Mouse (Mus musculus): ENCODE measurements around the gene Gpr153. TPM values are rescaled to one million over a fixed set of nuclear protein-coding genes. Genes with fewer than 3 reads are reported as not detected.

Gpr153 gene
- total RNA-seq, 2 experiments from 2014 or later, result 28.0 to 31.2 TPM

Other genes with a start within 250 kb of the Gpr153 start
- 10 to 100 TPM; 10.3 to 13.3 TPM for gene Zbtb48, start 246.6 kb upstream of the Gpr153 start, total RNA-seq (2021)
- gene Tas1r1, start 235.7 kb upstream of the Gpr153 start, total RNA-seq (2021), result under 1 TPM; 0.64 to 0.75 TPM
- 10 to 100 TPM; 17.1 to 19.3 TPM for gene Nol9, start 234.9 kb upstream of the Gpr153 start, total RNA-seq (2021)
- 10 to 100 TPM; 82.5 to 84.4 TPM for gene Plekhg5, start 201.7 kb upstream of the Gpr153 start, total RNA-seq (2021)
- gene Tnfrsf25, start 158.3 kb upstream of the Gpr153 start, total RNA-seq (2021), result 10 to 100 TPM in 1 of 2 experiments, 1 to 10 TPM in 1; 8.7 to 10.1 TPM
- 1 to 10 TPM; 1.4 to 2.0 TPM for gene Espn, start 121.9 kb upstream of the Gpr153 start, total RNA-seq (2021)
- gene Hes2, start 115.4 kb upstream of the Gpr153 start, total RNA-seq (2021), result not detected
- 100 to 1,000 TPM; 295 to 323 TPM for gene Acot7, start 96.1 kb upstream of the Gpr153 start, total RNA-seq (2021)
- under 1 TPM in 1 of 2 experiments, not detected in 1; 0.35 TPM for gene Hes3, start 17.4 kb downstream of the Gpr153 start, total RNA-seq (2021)
- gene Icmt, start 23.0 kb downstream of the Gpr153 start, total RNA-seq (2021), result 10 to 100 TPM; 45.9 to 47.8 TPM
- 10 to 100 TPM; 10.2 to 17.0 TPM for gene Rnf207, start 44.8 kb downstream of the Gpr153 start, total RNA-seq (2021)
- 100 to 1,000 TPM; 161 to 162 TPM for gene Rpl22, start 51.5 kb downstream of the Gpr153 start, total RNA-seq (2021)
- 100 to 1,000 TPM; 162 to 195 TPM for gene Chd5, start 64.4 kb downstream of the Gpr153 start, total RNA-seq (2021)
- gene Nphp4, start 202.5 kb downstream of the Gpr153 start, total RNA-seq (2021), result 10 to 100 TPM; 18.2 to 20.3 TPM
- 100 to 1,000 TPM; 380 to 388 TPM for gene Kcnab2, start 203.6 kb downstream of the Gpr153 start, total RNA-seq (2021)

All from left cerebral cortex, postnatal 36 days (tissue).